Mouse (Mus musculus) ES-Bruce4 (cell line): ENCODE measurements around the gene Rpl19. TPM values are rescaled to one million over a fixed set of nuclear protein-coding genes. Genes with fewer than 3 reads are reported as not detected.
A peak's percentile ranks its signal among the peaks of the same experiment; 100 is the strongest.

Experiments used
- H3K27ac ChIP-seq: 2 replicates; pipeline ENCODE4 v1.5.1; 2012; ENCODE audit warnings: low read length, inconsistent platforms; ENCODE audit not compliant: insufficient read depth
- H3K27me3 ChIP-seq: 2 replicates; pipeline ENCODE4 v1.6.1; 2012; ENCODE audit warnings: mild to moderate bottlenecking, low read length, inconsistent platforms; ENCODE audit not compliant: control insufficient read depth, poor library complexity, insufficient read depth, severe bottlenecking
- H3K36me3 ChIP-seq: 2 replicates; pipeline ENCODE4 v1.6.1; 2012; ENCODE audit warnings: inconsistent platforms, mild to moderate bottlenecking, low read length, moderate library complexity; ENCODE audit not compliant: control insufficient read depth, poor library complexity, insufficient read depth, severe bottlenecking
- H3K4me1 ChIP-seq: one replicate; pipeline ENCODE4 v1.8.1; 2011; ENCODE audit warnings: low read length; ENCODE audit not compliant: control insufficient read depth, insufficient read depth
- H3K4me3 ChIP-seq: 2 replicates; pipeline ENCODE4 v1.5.1; 2011; ENCODE audit warnings: low read depth, mild to moderate bottlenecking, low read length
- H3K9ac ChIP-seq: 2 replicates; pipeline ENCODE4 v1.6.1; 2012; ENCODE audit warnings: low read depth, mild to moderate bottlenecking, inconsistent platforms; ENCODE audit not compliant: poor library complexity, severe bottlenecking
- H3K9me3 ChIP-seq: replicated peaks from 2 replicates; pipeline ENCODE4 v1.6.1; 2012; ENCODE audit warnings: mild to moderate bottlenecking, low read length, inconsistent platforms; ENCODE audit not compliant: control insufficient read depth, poor library complexity, insufficient read depth, severe bottlenecking
- CTCF ChIP-seq: IDR thresholded peaks from one replicate; pipeline ENCODE4 v1.8.1; 2011; ENCODE audit warnings: low read depth, low read length
- EP300 ChIP-seq: IDR thresholded peaks from 2 replicates; pipeline ENCODE4 v1.6.1; 2011; ENCODE audit warnings: low read depth, low read length; ENCODE audit not compliant: insufficient read depth
- POLR2A ChIP-seq: IDR thresholded peaks from one replicate; pipeline ENCODE4 v1.8.1; 2011; ENCODE audit warnings: low read length; ENCODE audit not compliant: insufficient read depth
- polyA plus RNA-seq: library from polyadenylated mRNA; stranded (reverse); fragments of >200 nt; gene quantifications from 2 replicates; pipeline ENCODE4 v1.2.4, GENCODE M21; 2011; ENCODE audit warnings: low read depth; ENCODE audit not compliant: missing spikeins, insufficient read depth, insufficient read length

Gene Rpl19
- polyA plus RNA-seq, 1 experiment, result 2,020 TPM

GRCm38 (mm10) chr11:97983506-97983905 lies 43.0 kb upstream of the Rpl19 start:
- TF ChIP-seq CTCF, result no peak
- peak; percentile 28; the same call in 1 of the 2 replicates for TF ChIP-seq EP300
- no peak for TF ChIP-seq POLR2A
- no peaks in the 10 kb centered on the region for H3K27me3 ChIP-seq
- H3K27ac ChIP-seq, result no peak overlapping the region

GRCm38 (mm10) chr11:97983983-97984382 lies 42.5 kb upstream of the Rpl19 start:
- Histone ChIP-seq H3K4me1 (peaks cover 12% of the 10 kb centered on the region), H3K27me3 (no peaks in the 10 kb centered on the region), H3K9ac (no peak overlapping the region), H3K9me3 (no peaks in the 10 kb centered on the region), H3K36me3 (no peaks in the 10 kb centered on the region), H3K27ac (no peak overlapping the region), H3K4me3 (no peak overlapping the region)
- TF ChIP-seq EP300 (no peak), POLR2A (no peak), CTCF (no peak)

More at GRCm38 (mm10) chr11:97983506-97983905, 43.0 kb upstream of the Rpl19 start:
- H3K4me3 ChIP-seq, result no peak overlapping the region
- no peak overlapping the region for H3K9ac ChIP-seq
- H3K36me3 ChIP-seq, result no peaks in the 10 kb centered on the region
- no peaks in the 10 kb centered on the region for H3K9me3 ChIP-seq
- H3K4me1 ChIP-seq, result peaks cover 12% of the 10 kb centered on the region

GRCm38 (mm10) chr11:97985727-97986677 lies 40.5 kb upstream of the Rpl19 start, which contains the start of gene Plxdc1:
TSS of gene Plxdc1 (minus strand) at chr11:97986444.
- Histone ChIP-seq H3K27ac (0 out of 2 replicates have a peak within 1 kb of the TSS, but pooled peaks have one; percentile 26), H3K4me3 (peak within 1 kb of the TSS; percentile 72), H3K9ac (peak within 1 kb of the TSS; percentile 54), H3K4me1 (peaks cover 11% of the 10 kb centered on the region), H3K36me3 (no peaks in the 10 kb centered on the region), H3K27me3 (no peaks in the 10 kb centered on the region), H3K9me3 (no peaks in the 10 kb centered on the region)
- TF ChIP-seq POLR2A (no peak), EP300 (no peak), CTCF (no peak)

- Histone ChIP-seq H3K4me1 (peaks cover 8% of the 10 kb centered on the region), H3K27ac (0 out of 2 replicates have a peak overlapping the region, but pooled peaks have one; percentile 26), H3K9me3 (no peaks in the 10 kb centered on the region), H3K36me3 (no peaks in the 10 kb centered on the region), H3K9ac (peak overlapping the region; percentile 54), H3K27me3 (no peaks in the 10 kb centered on the region), H3K4me3 (peak overlapping the region; percentile 72)
- TF ChIP-seq EP300 (no peak), POLR2A (no peak), CTCF (no peak)
Observed at GRCm38 (mm10) chr11:97986738-97987465, 39.6 kb upstream of the Rpl19 start.

GRCm38 (mm10) chr11:97987551-97988526 lies 38.7 kb upstream of the Rpl19 start:
- Histone ChIP-seq H3K9me3 (no peaks in the 10 kb centered on the region), H3K9ac (peak overlapping the region; percentile 79), H3K27me3 (no peaks in the 10 kb centered on the region), H3K27ac (peak overlapping the region; percentile 81), H3K36me3 (no peaks in the 10 kb centered on the region), H3K4me1 (peaks cover 7% of the 10 kb centered on the region), H3K4me3 (peak overlapping the region; percentile 98)
- TF ChIP-seq POLR2A, result no peak
- TF ChIP-seq CTCF, result peak; percentile 85
- TF ChIP-seq EP300, result 0 out of 2 replicates have a peak, but pooled peaks have one; percentile 54
